Mouse (Mus musculus): ENCODE results near the gene Pygl.

Gene Pygl

DNA sequence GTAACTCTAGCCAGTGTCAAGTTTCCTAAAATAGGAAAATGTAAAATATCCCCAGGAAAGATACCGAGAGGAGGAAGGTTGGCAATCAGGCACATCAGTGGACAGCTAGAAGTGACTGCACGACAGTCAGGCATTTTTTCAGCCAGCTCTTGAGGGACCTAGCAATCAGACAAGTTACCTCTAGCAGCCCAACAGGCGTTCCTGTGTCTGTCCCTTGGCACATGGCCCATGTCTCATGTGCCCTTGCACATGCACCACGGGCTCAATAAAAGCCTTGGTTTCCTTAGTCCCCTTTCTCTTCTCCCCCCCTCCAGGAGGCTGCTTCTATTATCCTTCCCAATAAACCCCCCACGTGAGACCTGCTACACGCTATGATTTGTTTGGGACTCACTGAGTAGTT, 75.1 kb downstream of the Pygl start:
- no peak for DNase-seq (ENCODE audit: low spot score)

DNA sequence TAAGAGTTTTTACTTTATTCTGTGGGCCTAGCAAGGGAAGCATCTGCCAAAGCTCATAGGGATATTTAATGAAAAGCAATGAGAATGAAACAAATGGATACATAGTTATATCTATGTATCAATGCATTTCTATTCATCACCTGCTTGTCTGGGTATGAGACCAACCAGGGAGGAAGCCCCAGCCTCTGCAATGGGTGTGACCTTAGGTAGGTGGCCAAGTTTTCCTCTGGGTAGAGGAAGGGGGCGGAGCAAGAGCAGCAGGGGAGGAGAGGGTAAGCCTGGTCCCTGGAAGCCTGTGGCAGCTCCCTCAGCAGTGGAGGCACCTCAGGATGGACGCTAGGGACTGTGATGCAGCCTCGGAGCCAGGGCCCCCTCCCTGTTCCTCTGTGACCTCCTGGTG, 77.4 kb downstream of the Pygl start, which contains the start of gene Abhd12b:
Gene Abhd12b, plus strand, starts transcription at position 301 of the 400 bp plus-strand sequence.
- no peak for DNase-seq (ENCODE audit: low spot score)

- no peak for DNase-seq (ENCODE audit: low spot score)
These were observed 82.5 kb downstream of the Pygl start for GRCm38 (mm10) chr12:70148631-70149265.

DNA sequence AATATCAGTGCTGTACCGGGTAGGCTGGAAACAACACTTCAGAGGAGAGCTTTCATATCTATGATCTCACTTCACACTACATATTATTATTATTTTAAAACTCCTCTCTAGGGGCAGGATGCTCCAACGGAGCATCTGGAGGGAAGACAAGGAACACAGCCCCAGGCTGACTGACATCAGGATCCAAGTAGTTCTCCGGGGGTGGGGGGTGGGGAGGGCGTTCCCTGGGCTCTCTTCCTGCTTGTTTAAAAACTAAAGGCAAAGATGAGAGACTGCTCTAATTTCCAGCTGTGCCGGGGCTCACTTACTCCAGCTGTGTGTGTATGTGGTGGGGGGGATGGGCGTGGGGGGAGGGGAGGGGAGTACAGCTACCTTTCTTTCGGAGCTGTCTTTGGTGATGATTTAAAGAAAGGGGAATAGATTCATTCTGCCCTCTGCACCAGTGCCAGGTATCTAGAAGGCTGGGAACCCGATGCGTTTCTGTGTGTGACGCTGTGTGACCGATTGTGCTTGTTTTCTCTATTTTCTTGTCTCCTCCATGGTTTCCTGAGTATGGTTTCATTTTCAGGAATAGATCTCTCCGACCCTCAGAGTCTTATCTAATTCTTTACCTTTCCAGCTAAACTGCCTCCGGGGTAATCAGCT, 83.2 kb downstream of the Pygl start:
- DNase-seq (ENCODE audit: low spot score): peak; percentile 15

GRCm38 (mm10) chr12:70145586-70145985, 85.7 kb downstream of the Pygl start:
- DNase-seq (ENCODE audit: low spot score): no peak

GRCm38 (mm10) chr12:70144637-70145448, 86.4 kb downstream of the Pygl start:
- DNase-seq (ENCODE audit: low spot score): peak; percentile 14

- DNase-seq (ENCODE audit: low spot score): peak; percentile 30
These were observed 87.1 kb downstream of the Pygl start for GRCm38 (mm10) chr12:70144106-70144587.

GRCm38 (mm10) chr12:70140993-70141576, 90.2 kb downstream of the Pygl start:
- DNase-seq (ENCODE audit: low spot score): no peak
